Mouse (Mus musculus) bone marrow macrophage, adult 2 months (primary cell): Measurements from ENCODE around the gene H2-M10.2.

Experiments
- CTCF ChIP-seq: IDR thresholded peaks from 2 replicates; pipeline ENCODE4 v1.5.1; 2012; ENCODE audit warnings: low read depth, mild to moderate bottlenecking, low read length, moderate library complexity
- POLR2A ChIP-seq: IDR thresholded peaks from 2 replicates; pipeline ENCODE4 v1.6.1; 2012; ENCODE audit warnings: mild to moderate bottlenecking, low read depth, low read length, borderline replicate concordance

GRCm38 (mm10) chr17:36274776-36275175, 11.5 kb downstream of the H2-M10.2 start:
- no peak for TF ChIP-seq CTCF
- TF ChIP-seq POLR2A: no peak
